Mouse (Mus musculus) testis, adult 2 months (tissue): ENCODE results near the gene Slc16a10.

ENCODE experiments used
- CTCF ChIP-seq: fragments of 200-500 bp; IDR thresholded peaks from 2 replicates; pipeline ENCODE4 v1.5.1; 2012; ENCODE audit warnings: low read depth, mild to moderate bottlenecking, inconsistent platforms, low read length, moderate library complexity; ENCODE audit not compliant: control insufficient read depth, insufficient read depth, insufficient replicate concordance
- POLR2A ChIP-seq: fragments of 200-500 bp; IDR thresholded peaks from 2 replicates; pipeline ENCODE4 v1.6.1; 2012; ENCODE audit warnings: low read depth, mild to moderate bottlenecking, inconsistent platforms, low read length, moderate library complexity; ENCODE audit not compliant: control insufficient read depth

DNA sequence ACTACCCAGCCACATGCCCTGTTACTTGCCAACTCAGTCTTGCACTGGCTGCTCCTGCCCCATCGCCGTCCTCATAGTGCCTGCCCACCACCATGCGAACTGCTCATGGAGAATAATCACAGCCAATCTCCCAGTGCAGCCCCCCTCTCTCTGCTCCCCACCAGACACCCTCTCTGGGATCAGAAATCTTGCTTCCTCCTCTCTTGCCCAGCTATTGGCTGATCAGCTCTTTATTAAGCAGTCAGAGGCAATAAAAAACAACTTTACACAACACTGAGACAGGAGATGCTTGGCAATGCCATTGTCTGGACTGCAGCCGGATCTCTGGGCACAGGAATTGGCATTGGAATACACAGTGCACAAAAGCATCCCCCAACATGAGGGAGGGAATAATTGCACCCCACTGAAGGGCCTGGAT lies 28.1 kb upstream of the Slc16a10 start:
- no peak for TF ChIP-seq CTCF
- no peak for TF ChIP-seq POLR2A
